8 mouse cellular contexts compared by ENCODE assay signal in the genomic region with DNA sequence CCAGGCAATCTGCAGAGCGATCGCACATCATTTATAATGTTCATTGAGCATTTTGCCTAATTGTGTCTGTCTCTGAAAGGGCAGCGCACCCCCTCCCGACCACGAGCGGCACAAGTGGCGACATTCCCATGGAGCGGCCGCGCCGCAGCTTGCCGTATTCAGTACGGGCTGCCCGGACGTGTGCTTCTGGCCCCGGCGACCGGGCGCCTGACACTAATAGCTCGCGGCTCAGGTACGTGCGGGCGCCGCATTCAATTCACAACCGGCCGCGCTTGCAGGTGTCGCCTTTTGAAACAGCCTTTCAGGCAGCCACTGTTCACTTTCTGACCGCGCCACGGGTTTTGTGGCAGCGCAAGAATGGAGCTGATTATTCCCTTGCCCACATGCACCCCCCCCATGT. TPM values are rescaled to one million over a fixed set of nuclear protein-coding genes. Genes with fewer than 3 reads are reported as not detected.
DNase-seq lines count a peak whose midpoint lies in the region; ATAC-seq lines count a peak whose summit lies in the region.

No protein-coding gene starts in this region.

- peak overlapping the region; percentile 36 for H3K4me3 ChIP-seq in heart, embryonic 13.5 days
- H3K4me3 ChIP-seq in forebrain, embryonic 15.5 days = peak overlapping the region; percentile 35
- peak overlapping the region; percentile 33 for H3K4me3 ChIP-seq in midbrain, embryonic 13.5 days (replicated peaks)

- no peaks in the 10 kb centered on the region for H3K36me3 ChIP-seq in heart, embryonic 13.5 days
- H3K36me3 ChIP-seq in forebrain, embryonic 15.5 days = no peaks in the 10 kb centered on the region
- H3K36me3 ChIP-seq in midbrain, embryonic 13.5 days = no peaks in the 10 kb centered on the region

- H3K27me3 ChIP-seq in heart, embryonic 13.5 days (replicated peaks) = peaks cover 95% of the 10 kb centered on the region
- H3K27me3 ChIP-seq in forebrain, embryonic 15.5 days = peaks cover 92% of the 10 kb centered on the region
- peaks cover 96% of the 10 kb centered on the region for H3K27me3 ChIP-seq in midbrain, embryonic 13.5 days

- H3K9me3 ChIP-seq in heart, embryonic 13.5 days = no peaks in the 10 kb centered on the region
- H3K9me3 ChIP-seq in forebrain, embryonic 15.5 days = no peaks in the 10 kb centered on the region
- H3K9me3 ChIP-seq in midbrain, embryonic 13.5 days = no peaks in the 10 kb centered on the region

- 1% methylated on average over 33 of the region's 33 CpGs for WGBS in heart, embryonic 13.5 days
- 0% methylated on average over 33 of the region's 33 CpGs for WGBS in forebrain, embryonic 15.5 days
- under 1% methylated on average over 33 of the region's 33 CpGs for WGBS in midbrain, embryonic 13.5 days

- no peak for ATAC-seq in heart, embryonic 13.5 days (ENCODE audit: extremely low read depth, insufficient number of reproducible peaks, low FRiP score, low TSS enrichment)
- ATAC-seq in forebrain, embryonic 15.5 days (replicated peaks) = peak; percentile 26; the same call in 1 of the 2 replicates
- peak; percentile 61 for ATAC-seq in midbrain, embryonic 13.5 days

- H3K4me1 ChIP-seq in heart, embryonic 13.5 days = peaks cover 18% of the 10 kb centered on the region
- H3K4me1 ChIP-seq in forebrain, embryonic 15.5 days = peaks cover 24% of the 10 kb centered on the region
- H3K4me1 ChIP-seq in midbrain, embryonic 13.5 days (replicated peaks) = peaks cover 24% of the 10 kb centered on the region

- peak overlapping the region; percentile 56 for H3K4me2 ChIP-seq in heart, embryonic 13.5 days
- peak overlapping the region; percentile 51 for H3K4me2 ChIP-seq in forebrain, embryonic 15.5 days (replicated peaks)
- H3K4me2 ChIP-seq in midbrain, embryonic 13.5 days (replicated peaks) = peak overlapping the region; percentile 56

- no peak overlapping the region for H3K27ac ChIP-seq in heart, embryonic 13.5 days (replicated peaks)
- no peak overlapping the region for H3K27ac ChIP-seq in forebrain, embryonic 15.5 days (replicated peaks)
- H3K27ac ChIP-seq in midbrain, embryonic 13.5 days = no peak overlapping the region

- DNase-seq in heart, adult 9 months (ENCODE audit: low spot score in 2 of 2) = no peak
- DNase-seq in R1 (ENCODE audit: low read depth, low spot score) (peak; percentile 38), MN1 (ENCODE audit: low spot score) (no peak)
- DNase-seq in right cerebral cortex, adult 2 months (ENCODE audit: low spot score in 2 of 2) = no peak
- DNase-seq in lung, postnatal 4 days = no peak

- H3K9ac ChIP-seq in heart, embryonic 13.5 days = no peak overlapping the region
- H3K9ac ChIP-seq in forebrain, embryonic 15.5 days (replicated peaks) = no peak overlapping the region
- H3K9ac ChIP-seq in midbrain, embryonic 13.5 days (replicated peaks) = no peak overlapping the region; the same call in 1 of the 2 replicates

RNA-seq across cellular contexts. Expression of gene Ptf1a, which starts 14.7 kb away (rescaled TPM):
- polyA plus RNA-seq in heart, embryonic 13.5 days (2015; fragmentation: Nextera tagmentation; extraction: Ambion mirVana) = not detected in 2 replicates
- 0.11 TPM in 1 of 2 replicates, not detected in the other for polyA plus RNA-seq in forebrain, embryonic 15.5 days (2015; fragmentation: Nextera tagmentation; extraction: Ambion mirVana)
- 0.70 and 0.71 TPM in 2 replicates for polyA plus RNA-seq in midbrain, embryonic 13.5 days (2015; fragmentation: Nextera tagmentation; extraction: Ambion mirVana)

RNA-seq across cellular contexts. Expression of gene Msrb2, which starts 59.5 kb away (rescaled TPM):
- 35.5 and 41.5 TPM in 2 replicates for polyA plus RNA-seq in heart, embryonic 13.5 days (2015; fragmentation: Nextera tagmentation; extraction: Ambion mirVana)
- 7.4 and 7.9 TPM in 2 replicates for polyA plus RNA-seq in forebrain, embryonic 15.5 days (2015; fragmentation: Nextera tagmentation; extraction: Ambion mirVana)
- 7.7 and 8.1 TPM in 2 replicates for polyA plus RNA-seq in midbrain, embryonic 13.5 days (2015; fragmentation: Nextera tagmentation; extraction: Ambion mirVana)
